Mouse (Mus musculus): ENCODE measurements around the gene Dcdc2c.

DNA sequence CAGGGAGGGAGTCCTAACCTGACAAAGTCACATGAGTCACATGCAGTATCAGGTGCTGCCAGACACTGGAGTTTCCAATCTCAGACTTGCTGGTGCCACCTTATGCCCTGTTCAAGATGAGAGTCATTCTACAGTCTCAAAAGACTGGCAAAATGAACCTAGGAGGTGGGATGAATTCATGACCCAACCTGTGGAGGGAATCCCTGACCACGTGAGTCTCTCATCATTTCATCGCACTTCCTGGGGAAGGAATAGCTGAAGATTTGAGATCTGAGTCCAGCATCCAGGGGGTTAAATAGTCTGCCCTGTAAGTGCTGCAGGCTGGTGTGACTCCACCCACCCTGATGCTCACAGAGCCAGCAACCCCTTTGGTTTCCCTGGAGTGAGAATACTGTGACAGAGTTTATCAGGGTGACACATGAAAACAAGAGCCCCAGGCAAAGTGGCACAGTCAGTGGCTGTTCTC lies 46.4 kb upstream of the Dcdc2c start:
- no peak for TF ChIP-seq MAX (IDR thresholded peaks at IDR 0.05; ENCODE audit: low read length)
- TF ChIP-seq HCFC1 (IDR thresholded peaks at IDR 0.05; ENCODE audit: low read depth, low read length), result no peak
- TF ChIP-seq SMC3 (IDR thresholded peaks at IDR 0.05; ENCODE audit: low read depth, low read length), result no peak
- TF ChIP-seq CTCF (conservative IDR thresholded peaks at IDR 0.05 in 1 of 2, IDR thresholded peaks at IDR 0.05 in 1 of 2; ENCODE audit: low read depth in 2 of 2, low read length in 2 of 2), result no peak
